Mouse (Mus musculus): Measurements from ENCODE around the gene Ptger1.

Ptger1 gene

DNA sequence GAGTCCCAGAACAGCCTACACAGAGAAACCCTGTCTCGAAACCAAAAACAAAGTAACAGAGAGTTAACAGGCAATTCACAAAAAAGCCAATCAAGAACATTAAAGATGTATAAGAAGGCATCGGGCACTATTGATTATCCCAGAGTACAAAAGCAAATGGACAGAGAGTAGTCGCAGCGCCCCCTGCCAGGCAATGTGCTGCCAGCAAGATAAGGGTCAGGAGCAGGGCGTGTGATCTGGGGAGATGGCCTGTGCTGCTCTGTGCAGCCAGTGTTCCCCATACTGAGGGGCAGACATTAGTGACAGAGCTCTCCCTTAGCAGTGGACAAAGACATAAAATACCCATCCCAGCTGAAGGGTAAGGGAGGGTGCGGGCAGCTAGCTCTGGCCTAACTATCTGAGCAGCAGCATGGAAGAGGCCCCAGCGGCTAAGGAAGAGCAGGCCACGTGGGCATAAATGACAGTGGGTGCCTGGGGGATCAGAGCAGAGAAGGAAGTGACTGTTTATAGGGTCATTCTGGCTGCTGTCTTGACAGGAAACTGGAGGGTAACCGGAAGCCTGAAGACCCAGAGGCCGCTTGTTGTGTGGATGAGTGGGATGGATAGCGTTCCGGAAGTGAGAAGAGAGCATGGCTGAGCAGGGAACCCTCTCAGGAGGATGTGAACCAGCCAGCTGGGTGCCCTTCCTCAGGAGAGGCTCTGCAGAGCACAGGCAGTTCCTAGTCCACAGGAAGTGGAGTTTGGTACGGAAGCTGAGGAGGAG lies 9.8 kb upstream of the Ptger1 start:
- no peak for DNase-seq (ENCODE audit: low read depth)

DNA sequence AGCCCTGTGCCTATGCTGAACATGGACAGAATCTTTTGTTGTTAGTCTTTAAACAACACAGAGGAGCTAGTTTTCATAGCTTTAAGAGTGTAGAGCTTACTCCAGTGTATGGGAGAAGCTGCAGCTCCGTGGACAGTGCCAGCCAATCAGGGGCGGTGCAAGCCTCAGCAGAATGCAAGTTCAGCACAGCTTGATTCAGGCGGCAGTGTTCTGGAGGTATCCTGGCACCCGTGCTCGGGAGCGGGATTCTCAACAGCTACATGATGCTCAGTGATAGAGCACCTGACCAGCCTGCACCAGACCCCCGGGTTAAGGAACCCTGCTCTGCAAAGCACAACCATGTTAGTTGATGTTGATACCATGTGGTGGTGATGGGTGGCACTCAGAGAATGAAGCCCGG lies 5.9 kb upstream of the Ptger1 start:
- DNase-seq (ENCODE audit: low read depth) = peak; percentile 3

DNA sequence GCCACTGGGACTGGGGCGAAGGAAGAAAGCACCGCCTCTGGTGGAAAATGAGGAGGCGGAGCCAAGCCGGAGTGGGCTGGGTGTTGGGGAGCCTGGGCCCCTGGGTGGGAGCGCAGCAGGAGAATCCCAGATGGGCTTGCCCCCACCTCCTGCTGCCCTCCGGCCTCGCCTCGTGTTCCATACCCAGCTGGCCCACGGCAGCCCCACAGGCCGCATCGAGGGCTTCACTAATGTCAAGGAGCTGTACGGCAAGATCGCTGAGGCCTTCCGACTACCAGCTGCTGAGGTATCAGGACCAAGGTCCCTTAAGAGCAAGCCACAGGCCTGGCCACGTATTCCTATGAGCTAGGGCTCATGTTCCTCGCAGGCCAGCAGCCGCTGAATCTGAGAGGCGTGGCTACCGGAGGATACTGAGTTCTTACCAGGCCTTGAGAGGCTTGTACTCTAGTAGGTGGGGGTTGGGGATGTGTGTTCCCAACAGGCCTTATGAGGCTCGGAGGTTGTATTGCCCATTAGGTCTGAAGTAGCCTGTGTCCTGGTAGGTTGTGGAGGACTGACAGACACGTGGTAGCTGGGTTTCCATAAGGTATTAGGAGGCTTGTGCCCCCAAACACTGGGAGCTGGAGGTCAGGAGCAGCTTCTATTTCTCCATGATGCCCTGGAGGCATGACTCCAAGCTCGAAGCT lies 5.3 kb upstream of the Ptger1 start:
- DNase-seq (ENCODE audit: low read depth) = no peak

DNA sequence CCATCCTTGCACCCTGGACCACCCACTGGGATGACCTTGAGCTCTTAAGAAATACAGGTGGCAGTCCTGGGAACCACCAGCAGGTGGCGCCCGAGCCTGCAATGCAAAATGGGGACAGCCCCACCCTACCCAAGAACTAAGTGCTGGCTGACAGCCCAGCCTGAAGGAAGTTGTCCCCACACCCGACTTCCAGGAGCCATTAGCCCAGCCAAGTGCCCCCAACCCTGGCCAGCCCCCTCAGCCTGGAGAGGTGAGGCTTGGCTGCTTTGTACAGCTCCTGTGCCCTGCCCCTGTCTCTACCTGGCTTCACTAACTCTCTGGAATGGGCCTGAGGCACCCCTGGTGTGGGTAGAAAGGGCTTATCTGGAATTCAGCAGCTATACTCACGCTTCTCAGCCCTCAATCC lies 4.1 kb upstream of the Ptger1 start:
- peak; percentile 93 for DNase-seq (ENCODE audit: low read depth)

DNA sequence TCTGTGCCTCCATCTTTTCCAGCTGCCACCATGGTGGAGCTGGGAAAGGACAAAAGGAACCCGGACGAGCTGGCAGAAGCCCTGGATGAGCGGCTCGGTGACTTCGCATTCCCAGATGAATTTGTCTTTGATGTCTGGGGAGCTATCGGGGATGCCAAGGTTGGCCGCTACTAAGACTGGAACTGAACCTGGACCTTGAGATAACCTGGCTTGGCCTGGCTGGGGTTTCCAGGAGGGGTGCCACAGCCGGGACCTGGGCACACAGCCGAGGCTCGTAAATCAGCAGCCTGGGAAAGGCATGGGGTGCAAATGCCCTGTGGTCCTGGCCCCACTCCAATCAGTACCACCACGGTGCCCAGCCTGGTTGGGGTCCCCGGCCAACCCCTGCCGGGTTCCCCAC lies 2.4 kb upstream of the Ptger1 start:
- no peak for DNase-seq (ENCODE audit: low read depth)

DNA sequence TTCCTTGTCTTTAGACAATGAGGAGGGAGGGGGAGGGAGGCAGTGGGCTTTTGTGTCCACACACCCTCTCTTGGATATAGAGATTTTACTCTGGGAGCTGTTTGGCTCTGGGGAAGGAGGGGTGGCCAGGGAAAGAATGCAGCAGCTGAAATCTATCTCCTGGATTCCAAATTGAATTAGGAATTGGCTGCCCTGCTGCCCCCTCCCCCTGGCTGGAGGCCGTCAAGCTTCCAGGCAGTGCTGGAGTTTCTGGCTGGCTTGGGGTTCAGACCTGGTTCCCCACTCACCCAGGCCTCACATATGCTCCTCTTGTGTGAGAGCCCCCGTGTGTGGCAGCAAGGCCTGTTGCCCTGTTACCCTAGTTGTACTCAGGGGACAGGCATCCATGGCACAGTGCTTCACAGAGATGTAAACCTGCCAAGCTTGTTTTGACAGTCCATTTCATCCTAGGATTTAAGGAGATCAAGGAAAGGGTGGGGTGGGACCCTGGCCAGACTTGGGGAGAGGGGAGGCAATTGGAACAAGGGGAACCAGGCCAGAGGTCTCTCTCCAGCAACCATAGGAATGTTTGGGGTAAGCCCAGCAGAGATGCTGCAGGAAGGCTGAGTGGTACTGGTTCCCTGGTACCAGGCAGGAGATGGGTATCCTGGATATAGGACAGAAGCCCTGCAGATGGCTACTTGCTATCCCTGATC lies 1.4 kb upstream of the Ptger1 start:
- no peak for DNase-seq (ENCODE audit: low read depth)

DNA sequence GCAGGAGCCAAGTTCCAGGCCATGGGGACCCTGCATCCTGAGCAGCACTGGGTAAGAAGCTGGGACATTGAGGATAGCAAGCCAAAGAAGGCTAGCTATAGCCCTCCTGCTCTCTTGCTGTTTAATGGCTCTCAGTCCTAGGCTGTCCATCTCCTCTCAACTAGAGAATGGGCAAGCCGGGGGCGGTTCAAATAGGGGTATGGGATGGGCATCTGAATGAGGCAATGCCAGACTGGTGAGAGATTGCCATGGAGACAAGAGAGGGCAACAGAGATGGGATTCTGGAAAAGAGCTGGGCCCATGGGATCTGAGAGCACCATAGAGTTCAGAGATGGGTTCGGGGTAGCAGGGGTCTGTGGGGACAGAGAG lies 372 bp downstream of the Ptger1 start:
- DNase-seq (ENCODE audit: low read depth) = no peak

DNA sequence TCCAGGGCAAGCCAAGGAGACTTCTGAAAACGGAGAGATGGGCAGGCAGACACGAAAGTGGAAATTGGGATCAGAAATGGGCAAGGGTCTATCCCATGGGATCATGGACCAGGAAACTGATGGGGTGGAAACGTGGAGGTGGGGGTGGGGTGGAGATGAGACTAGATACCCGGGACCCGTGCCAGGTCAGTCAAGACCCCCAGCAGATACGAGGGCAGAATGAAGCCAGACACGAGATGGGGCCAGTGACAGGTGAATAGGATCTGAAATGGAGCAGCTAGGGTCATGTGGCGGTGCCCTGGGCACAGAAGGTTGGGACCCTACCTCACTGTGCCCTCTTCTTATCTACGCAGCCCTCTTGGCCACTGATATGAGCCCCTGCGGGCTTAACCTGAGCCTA lies 1.0 kb downstream of the Ptger1 start:
- DNase-seq (ENCODE audit: low read depth) = no peak

DNA sequence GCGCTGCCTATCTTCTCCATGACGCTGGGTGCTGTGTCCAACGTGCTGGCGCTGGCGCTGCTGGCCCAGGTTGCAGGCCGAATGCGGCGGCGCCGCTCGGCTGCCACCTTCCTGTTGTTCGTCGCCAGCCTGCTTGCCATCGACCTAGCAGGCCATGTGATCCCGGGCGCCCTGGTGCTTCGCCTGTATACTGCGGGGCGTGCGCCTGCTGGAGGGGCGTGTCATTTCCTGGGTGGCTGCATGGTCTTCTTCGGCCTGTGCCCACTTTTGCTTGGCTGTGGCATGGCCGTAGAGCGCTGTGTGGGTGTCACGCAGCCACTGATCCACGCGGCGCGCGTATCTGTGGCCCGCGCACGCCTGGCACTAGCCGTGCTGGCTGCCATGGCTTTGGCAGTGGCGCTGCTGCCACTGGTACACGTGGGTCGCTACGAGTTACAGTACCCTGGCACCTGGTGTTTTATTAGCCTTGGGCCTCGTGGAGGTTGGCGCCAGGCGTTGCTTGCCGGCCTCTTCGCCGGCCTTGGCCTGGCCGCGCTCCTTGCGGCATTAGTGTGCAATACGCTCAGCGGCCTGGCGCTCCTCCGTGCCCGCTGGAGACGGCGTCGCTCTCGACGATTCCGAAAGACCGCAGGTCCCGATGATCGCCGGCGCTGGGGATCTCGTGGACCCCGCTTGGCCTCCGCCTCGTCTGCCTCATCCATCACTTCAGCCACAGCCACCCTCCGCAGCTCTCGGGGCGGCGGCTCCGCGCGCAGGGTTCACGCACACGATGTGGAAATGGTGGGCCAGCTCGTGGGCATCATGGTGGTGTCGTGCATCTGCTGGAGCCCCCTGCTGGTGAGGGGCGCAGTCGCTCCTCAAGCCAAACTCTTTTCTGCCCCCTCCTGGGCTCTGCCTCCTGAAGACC lies 1.8 kb downstream of the Ptger1 start:
- DNase-seq (ENCODE audit: low read depth) = peak; percentile 74

DNA sequence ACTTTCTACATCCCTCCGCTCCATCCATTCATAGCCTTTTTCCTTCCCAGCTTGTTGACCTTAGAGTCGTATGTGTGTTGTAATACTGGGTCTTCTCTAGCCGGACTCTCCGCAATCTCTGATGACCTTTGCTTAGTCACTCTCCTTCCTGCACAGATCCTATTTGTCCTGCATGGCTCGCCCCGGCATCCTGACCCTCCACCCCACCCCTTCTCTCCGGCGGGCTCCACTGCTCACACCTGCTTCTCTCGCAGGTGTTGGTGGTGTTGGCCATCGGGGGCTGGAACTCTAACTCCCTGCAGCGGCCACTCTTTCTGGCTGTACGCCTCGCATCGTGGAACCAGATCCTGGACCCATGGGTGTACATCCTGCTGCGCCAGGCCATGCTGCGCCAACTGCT lies 2.5 kb downstream of the Ptger1 start:
- DNase-seq (ENCODE audit: low read depth) = no peak

DNA sequence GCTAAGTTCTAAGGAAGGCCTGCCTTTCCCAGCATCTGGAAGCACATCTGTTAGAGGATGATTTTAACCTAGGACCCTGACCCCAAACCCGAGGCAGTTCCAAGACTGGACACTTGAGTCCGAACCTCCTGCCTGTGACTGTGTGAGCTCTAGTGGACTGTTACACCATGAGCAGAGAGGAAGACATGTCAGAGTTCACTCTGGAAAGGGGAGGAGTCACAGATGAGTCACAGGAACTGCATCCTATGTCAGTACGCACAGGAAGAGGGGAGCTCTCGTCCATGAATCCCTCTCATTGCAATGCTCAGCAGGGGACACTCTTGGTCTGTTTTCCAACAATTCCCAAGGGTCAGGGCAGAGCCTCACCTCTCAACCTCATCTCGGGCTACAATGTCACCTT lies 6.5 kb downstream of the Ptger1 start:
- no peak for DNase-seq (ENCODE audit: low read depth)

DNA sequence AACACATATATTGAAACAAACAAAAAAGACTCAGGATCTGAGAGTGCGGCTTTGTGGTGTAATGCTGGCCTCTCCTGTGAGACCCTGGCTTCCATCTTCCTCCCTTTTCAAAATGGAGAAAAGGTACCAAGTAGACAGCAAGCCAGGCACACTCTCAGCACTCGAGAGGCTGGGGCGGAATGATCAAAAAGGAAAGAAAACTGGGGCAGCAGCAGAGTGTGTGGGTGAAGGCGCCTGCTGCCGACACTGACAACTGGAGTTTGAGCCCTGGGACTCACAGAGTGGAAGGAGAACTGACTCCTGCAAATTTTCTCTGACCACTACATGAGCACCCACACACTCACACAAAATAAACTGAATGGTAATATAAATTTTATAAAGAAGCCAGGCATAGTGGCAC lies 8.0 kb downstream of the Ptger1 start:
- no peak for DNase-seq (ENCODE audit: low read depth)

DNA sequence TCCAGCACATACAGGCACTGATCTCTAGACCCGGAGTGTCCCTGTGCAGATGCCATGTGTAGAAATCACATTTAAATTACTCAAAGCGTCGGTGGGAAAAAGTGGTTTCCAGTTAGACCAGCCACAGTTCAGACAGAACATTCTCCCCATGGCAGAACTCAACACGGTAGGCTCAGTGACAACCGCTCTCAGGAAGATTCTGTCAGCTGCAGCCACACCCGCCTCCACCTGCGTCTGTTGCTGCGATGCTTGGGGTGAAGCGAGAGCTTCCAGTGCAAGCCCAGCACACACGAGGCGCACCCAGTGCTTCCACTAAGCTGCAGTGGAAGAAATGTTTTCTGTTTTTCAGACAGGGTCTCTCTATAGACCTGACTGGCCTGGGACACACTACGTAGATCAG lies 13.4 kb downstream of the Ptger1 start:
- no peak for DNase-seq (ENCODE audit: low read depth)

DNA sequence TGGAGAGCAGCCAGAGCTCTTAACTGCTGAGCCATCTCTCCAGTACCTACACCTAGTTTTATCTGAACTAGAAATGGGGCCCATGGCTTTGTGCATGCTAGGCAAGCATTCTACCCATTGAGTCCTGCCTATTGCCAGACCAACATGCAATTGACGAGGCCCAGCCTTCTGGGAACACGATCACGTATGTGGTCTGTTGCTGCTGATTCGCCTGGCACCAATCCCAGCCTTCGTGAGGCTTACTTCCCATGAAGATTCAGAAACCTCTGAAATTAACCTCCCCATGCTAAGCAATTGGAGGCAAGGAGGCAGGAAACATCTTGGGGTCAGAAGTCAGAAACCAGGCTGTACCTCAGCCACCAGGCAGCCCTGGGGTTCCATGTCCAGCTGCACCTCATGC lies 14.1 kb downstream of the Ptger1 start:
- DNase-seq (ENCODE audit: low read depth) = no peak

DNA sequence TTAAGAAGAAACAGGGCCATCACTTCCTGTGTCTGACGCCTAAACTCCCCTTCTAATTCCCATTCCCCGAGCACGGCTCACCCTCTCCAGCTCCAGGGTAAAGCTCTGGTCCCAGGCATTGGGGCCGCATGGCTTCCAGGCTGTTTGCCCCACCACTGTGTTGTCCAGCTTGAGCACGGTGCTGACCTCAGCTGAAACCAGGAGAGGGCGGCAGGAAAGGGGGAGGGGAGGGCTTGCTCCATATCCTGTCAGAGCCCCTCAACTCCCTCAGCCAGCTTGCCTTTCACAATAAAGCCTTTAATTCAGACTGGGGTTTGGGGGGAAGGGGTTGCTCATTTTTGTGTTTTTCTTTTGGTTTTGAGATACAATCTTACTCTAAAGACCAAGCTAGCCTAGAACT lies 14.6 kb downstream of the Ptger1 start:
- no peak for DNase-seq (ENCODE audit: low read depth)

DNA sequence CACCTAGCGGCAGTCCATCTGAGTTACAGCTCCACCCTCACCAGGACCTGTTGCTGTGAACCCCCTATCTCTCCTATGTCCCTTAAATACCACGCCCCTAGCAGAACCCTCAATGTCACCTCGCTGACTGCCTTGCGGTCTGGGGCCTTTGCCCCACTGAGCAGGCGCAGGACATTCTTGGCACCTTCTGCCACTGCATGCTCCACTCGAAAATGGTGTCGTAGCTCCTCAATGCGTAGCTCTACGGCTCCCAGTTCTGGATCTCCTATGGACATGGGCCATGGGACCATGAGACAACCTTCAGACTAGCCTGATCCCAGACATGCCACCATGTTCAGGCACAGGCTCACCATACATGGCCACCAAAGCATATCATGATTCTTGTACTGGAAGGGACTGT lies 18.0 kb downstream of the Ptger1 start:
- no peak for DNase-seq (ENCODE audit: low read depth)

DNA sequence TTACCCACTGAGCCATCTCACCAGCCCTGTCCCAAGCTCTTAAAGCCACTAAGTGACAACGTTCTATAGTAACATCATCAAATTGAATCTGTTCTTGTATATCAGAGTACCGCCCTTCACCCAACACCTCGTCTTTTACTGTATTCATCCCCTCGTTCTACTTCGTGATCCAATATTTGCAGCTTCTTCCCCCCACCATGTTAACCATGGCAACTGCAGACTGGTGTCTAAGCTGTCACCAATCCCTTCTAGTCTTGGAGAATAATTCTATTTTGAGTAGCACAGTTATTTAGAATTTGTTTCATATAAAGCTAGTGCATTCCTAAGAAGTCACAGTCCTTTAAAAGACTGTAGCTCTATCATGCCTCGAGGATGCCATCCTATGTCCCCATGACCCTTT lies 22.8 kb downstream of the Ptger1 start:
- no peak for DNase-seq (ENCODE audit: low read depth)

DNA sequence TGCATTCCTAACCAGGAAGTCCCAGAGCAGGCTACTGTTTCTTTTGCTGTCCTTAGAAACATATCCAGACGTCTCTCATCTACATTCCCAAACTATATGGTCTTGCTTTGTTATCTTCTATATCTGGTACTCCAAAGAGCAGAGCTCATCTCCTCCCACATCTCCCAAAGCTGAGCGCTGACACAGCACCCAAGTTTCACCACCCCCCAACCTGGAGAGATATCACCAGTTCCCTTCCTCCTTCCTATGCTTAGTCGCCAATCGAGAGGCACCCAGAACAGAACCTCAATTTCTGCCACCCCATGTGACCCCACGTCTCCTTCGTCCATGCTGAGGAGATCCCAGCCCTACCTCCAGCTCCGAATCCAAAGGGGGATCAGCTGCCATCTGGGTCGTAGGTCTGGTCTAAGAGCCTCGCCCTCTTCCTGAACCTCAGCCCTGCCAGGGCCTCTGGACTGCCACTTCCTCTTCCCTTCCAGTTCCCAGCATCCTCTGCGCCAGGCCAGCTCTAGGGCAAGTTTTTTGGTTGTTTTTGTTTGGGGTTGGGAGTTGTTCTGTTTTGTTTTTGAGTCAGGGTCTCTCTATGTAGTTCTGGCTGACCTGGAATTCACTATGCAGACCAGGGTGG lies 27.2 kb downstream of the Ptger1 start:
- DNase-seq (ENCODE audit: low read depth) = peak; percentile 33

DNA sequence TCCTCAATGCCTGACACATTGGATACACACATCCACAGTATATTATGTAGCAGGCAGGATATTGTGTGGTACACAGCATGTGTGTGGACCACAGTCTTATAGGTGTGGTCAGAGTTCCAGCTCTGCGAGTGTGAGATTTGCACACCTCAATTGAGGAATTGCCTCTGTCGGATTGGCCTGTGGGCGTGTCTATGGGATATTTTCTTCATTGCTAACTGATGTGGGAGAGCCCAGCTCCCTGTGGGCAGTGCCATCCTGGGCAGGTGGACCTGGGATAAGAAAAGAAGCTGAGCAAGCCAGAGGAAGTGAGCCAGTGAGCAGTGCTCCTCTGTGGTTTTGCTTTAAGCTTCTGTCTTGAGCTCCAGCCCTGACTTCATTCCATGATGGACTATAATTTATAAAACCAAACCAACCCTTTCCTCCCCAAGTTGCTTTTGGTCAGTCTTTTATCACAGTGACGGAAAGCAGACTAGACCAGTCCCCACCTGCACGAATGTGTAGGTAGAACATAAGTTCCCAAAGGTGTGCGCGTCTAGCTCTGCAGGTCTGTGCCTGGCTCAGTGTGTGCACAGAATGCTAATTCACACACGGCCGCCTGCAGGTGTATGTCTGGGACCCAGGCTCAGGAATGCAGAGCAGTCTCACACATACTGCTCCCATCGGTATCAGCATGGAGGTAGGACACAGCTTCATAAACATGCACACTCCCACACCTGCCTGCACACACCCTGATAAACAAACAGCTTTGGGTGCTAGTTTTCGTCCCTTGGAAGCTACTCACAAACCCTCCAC lies 28.1 kb downstream of the Ptger1 start:
- DNase-seq (ENCODE audit: low read depth) = no peak

DNA sequence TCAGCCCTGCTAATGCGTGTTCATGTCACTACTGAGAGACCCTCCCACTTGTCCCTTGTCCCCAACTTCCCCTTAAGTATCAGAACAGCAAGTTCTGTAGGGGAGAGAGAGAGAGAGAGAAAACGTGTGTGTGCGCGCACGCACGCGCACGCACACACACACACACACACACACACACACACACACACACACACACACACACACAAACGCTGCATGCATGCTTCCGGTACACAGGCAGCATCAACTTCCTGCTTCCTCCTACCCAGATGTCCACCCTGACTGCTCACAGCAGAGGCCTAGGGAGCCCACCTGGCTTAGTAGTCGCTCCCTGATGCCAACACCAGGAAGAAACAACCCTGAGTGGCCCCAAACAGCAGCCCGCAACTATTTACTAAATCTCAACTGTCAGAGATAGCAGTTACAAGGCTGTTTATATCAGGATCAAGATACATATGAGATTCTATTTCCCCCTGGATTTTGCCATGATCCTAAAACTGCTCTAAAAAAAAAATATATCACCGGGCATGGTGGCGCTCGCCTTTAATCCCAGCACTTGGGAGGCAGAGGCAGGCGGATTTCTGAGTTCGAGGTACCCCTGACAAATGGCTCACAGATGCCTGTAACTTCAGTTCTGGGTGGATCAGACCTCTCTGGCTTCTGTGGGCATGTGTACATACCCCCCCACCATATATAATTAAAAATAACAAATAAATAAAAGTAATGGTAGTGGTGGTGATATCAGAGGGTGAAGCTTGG lies 29.1 kb downstream of the Ptger1 start:
- peak; percentile 73 for DNase-seq (ENCODE audit: low read depth)
